Mouse (Mus musculus) cerebellum, adult 18-20 months (tissue): Measurements from ENCODE around the gene AU022751.

Source experiments
- DNase-seq, 2 experiments: peaks; one replicate each; pipeline ENCODE4 v3.0.0; 2021

Gene AU022751

GRCm38 (mm10) chrX:6082954-6083680 lies at the start of gene AU022751:
Gene AU022751 (minus strand): TSS chrX:6083419.
- no peak for DNase-seq

- DNase-seq, result peak; percentile 63 to 69
These were observed 9.0 kb upstream of the AU022751 start for GRCm38 (mm10) chrX:6091996-6092757.

DNA sequence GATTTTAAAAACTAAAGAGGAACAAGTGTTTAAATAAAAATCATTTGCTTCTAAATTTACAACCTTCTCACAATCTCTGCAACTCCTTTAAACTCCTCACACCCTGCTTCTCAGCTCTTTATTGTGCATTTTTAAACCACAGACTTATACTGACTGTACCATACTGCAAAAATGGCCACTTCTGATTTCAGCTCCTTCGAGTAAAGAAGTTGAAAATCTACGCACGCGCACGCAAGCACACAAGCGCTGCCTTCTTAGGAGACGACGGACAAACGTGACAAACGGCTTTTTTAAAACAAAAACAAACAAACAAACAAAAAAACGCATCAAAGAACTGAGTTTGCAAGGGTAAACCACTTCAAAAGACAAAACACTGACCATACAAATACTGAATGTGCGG lies 8.3 kb upstream of the AU022751 start:
- peak in 1 of 2 experiments; percentile 36 for DNase-seq

DNA sequence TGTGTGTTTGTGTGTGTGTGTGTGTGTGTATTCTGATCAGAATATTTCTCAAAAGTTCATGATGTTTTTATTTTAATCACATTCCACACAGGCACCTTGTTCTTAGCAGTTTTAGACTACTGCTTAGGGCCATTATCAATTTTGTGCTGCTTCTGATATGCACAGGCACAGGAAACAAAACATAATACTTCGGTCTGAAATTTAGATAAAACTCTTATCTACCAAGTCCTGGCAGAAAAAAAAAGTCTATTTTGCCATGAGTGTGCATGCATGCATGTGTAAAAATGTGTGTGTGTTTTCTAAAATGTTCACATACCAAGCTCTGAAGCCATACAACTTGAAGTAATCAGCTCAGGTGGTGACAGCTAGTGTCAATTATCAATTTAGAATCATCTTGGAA lies 21.7 kb downstream of the AU022751 start:
- no peak for DNase-seq

DNA sequence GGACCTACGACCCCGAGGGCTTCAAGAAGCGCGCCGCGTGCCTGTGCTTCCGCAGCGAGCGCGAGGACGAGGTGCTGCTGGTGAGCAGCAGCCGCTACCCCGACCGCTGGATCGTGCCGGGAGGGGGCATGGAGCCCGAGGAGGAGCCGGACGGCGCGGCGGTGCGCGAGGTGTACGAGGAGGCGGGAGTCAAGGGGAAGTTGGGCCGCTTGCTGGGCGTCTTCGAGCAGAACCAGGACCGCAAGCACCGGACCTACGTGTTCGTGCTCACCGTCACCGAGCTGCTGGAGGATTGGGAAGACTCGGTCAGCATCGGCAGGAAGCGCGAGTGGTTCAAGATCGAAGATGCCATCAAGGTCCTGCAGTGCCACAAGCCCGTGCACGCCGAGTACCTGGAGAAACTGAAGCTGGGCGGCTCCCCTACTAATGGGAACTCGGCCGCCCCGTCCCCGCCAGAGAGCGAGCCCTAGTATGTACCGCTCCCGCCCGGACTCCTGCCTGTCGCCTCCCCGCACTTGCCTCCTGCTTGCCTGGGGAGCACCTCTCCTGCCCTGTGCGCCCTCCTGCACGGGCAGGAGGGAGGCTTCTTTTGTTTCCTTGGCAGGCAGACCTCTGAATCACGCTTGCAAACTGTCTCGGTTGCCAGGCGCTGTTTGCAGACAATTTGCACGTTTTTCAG lies 35.1 kb downstream of the AU022751 start:
- DNase-seq, result peak; percentile 10 to 39

- DNase-seq, result peak; percentile 10 to 44
These were observed 35.9 kb downstream of the AU022751 start, which contains the start of gene Nudt11 for GRCm38 (mm10) chrX:6047066-6047935. Gene Nudt11 (plus strand): TSS chrX:6047453.
